Mouse (Mus musculus): ENCODE results near the gene Eps8. TPM values are rescaled to one million over a fixed set of nuclear protein-coding genes. Genes with fewer than 3 reads are reported as not detected.

Gene Eps8
- polyA plus RNA-seq, 1 experiment from 2014 or later: 33.4 TPM

GRCm38 (mm10) chr6:137608160-137608930 is 46.3 kb downstream of the Eps8 start:
- ATAC-seq (ENCODE audit: insufficient read depth, low FRiP score): no peak
- H3K9ac ChIP-seq (ENCODE audit: low read length): no peak overlapping the region

GRCm38 (mm10) chr6:137606541-137606940 is 48.1 kb downstream of the Eps8 start:
- Histone ChIP-seq H3K4me3 (replicated peaks; ENCODE audit: low read length) (no peak overlapping the region), H3K36me3 (ENCODE audit: control insufficient read depth, insufficient read depth, low read length) (no peaks in the 10 kb centered on the region), H3K27ac (ENCODE audit: low read length) (no peak overlapping the region), H3K27me3 (ENCODE audit: control insufficient read depth, insufficient read depth, low read length) (no peaks in the 10 kb centered on the region), H3K4me2 (ENCODE audit: low read depth, low read length) (no peak overlapping the region), H3K9ac (ENCODE audit: low read length) (no peak overlapping the region), H3K9me3 (replicated peaks; ENCODE audit: control insufficient read depth, low read length) (no peaks in the 10 kb centered on the region), H3K4me1 (ENCODE audit: control insufficient read depth, insufficient read depth, low read length) (no peaks in the 10 kb centered on the region)
- ATAC-seq (ENCODE audit: insufficient read depth, low FRiP score): no peak
- WGBS: 85% methylated on average over 7 of the region's 7 CpGs

More at GRCm38 (mm10) chr6:137608160-137608930, 46.3 kb downstream of the Eps8 start:
- 82% methylated on average over 17 of the region's 17 CpGs for WGBS
- no peaks in the 10 kb centered on the region for H3K9me3 ChIP-seq (replicated peaks; ENCODE audit: control insufficient read depth, low read length)
- no peak overlapping the region for H3K4me2 ChIP-seq (ENCODE audit: low read depth, low read length)
- H3K36me3 ChIP-seq (ENCODE audit: control insufficient read depth, insufficient read depth, low read length): no peaks in the 10 kb centered on the region
- no peak overlapping the region for H3K4me3 ChIP-seq (replicated peaks; ENCODE audit: low read length)
- no peaks in the 10 kb centered on the region for H3K4me1 ChIP-seq (ENCODE audit: control insufficient read depth, insufficient read depth, low read length)
- no peaks in the 10 kb centered on the region for H3K27me3 ChIP-seq (ENCODE audit: control insufficient read depth, insufficient read depth, low read length)
- no peak overlapping the region for H3K27ac ChIP-seq (ENCODE audit: low read length)

GRCm38 (mm10) chr6:137604417-137605248 is 50.0 kb downstream of the Eps8 start:
- Histone ChIP-seq H3K27ac (ENCODE audit: low read length) (no peak overlapping the region), H3K36me3 (ENCODE audit: control insufficient read depth, insufficient read depth, low read length) (no peaks in the 10 kb centered on the region)
- ATAC-seq (ENCODE audit: insufficient read depth, low FRiP score): no peak

GRCm38 (mm10) chr6:137598306-137598705 is 56.4 kb downstream of the Eps8 start:
- H3K27me3 ChIP-seq (ENCODE audit: control insufficient read depth, insufficient read depth, low read length): no peaks in the 10 kb centered on the region
- H3K36me3 ChIP-seq (ENCODE audit: control insufficient read depth, insufficient read depth, low read length): no peaks in the 10 kb centered on the region
- no peak overlapping the region for H3K27ac ChIP-seq (ENCODE audit: low read length)
- no peak for ATAC-seq (ENCODE audit: insufficient read depth, low FRiP score)
- H3K4me2 ChIP-seq (ENCODE audit: low read depth, low read length): no peak overlapping the region
- WGBS: 41% methylated on average over 7 of the region's 7 CpGs
- H3K4me1 ChIP-seq (ENCODE audit: control insufficient read depth, insufficient read depth, low read length): no peaks in the 10 kb centered on the region
- H3K9ac ChIP-seq (ENCODE audit: low read length): no peak overlapping the region
- no peak overlapping the region for H3K4me3 ChIP-seq (replicated peaks; ENCODE audit: low read length)
- H3K9me3 ChIP-seq (replicated peaks; ENCODE audit: control insufficient read depth, low read length): 0 out of 2 replicates have a peak, but pooled peaks cover 3% of the 10 kb centered on the region

More at GRCm38 (mm10) chr6:137604417-137605248, 50.0 kb downstream of the Eps8 start:
- Histone ChIP-seq H3K9me3 (replicated peaks; ENCODE audit: control insufficient read depth, low read length) (no peaks in the 10 kb centered on the region), H3K4me1 (ENCODE audit: control insufficient read depth, insufficient read depth, low read length) (no peaks in the 10 kb centered on the region), H3K4me2 (ENCODE audit: low read depth, low read length) (no peak overlapping the region), H3K4me3 (replicated peaks; ENCODE audit: low read length) (no peak overlapping the region), H3K9ac (ENCODE audit: low read length) (no peak overlapping the region), H3K27me3 (ENCODE audit: control insufficient read depth, insufficient read depth, low read length) (no peaks in the 10 kb centered on the region)
- 78% methylated on average over 4 of the region's 4 CpGs for WGBS

GRCm38 (mm10) chr6:137597442-137598058 is 57.1 kb downstream of the Eps8 start:
- H3K9ac ChIP-seq (ENCODE audit: low read length): no peak overlapping the region
- H3K4me3 ChIP-seq (replicated peaks; ENCODE audit: low read length): no peak overlapping the region
- WGBS: 89% methylated on average over 8 of the region's 8 CpGs
- H3K4me2 ChIP-seq (ENCODE audit: low read depth, low read length): no peak overlapping the region
- no peaks in the 10 kb centered on the region for H3K4me1 ChIP-seq (ENCODE audit: control insufficient read depth, insufficient read depth, low read length)
- H3K27me3 ChIP-seq (ENCODE audit: control insufficient read depth, insufficient read depth, low read length): no peaks in the 10 kb centered on the region
- H3K9me3 ChIP-seq (replicated peaks; ENCODE audit: control insufficient read depth, low read length): 0 out of 2 replicates have a peak, but pooled peaks cover 3% of the 10 kb centered on the region
- H3K36me3 ChIP-seq (ENCODE audit: control insufficient read depth, insufficient read depth, low read length): no peaks in the 10 kb centered on the region
- no peak for ATAC-seq (ENCODE audit: insufficient read depth, low FRiP score)
- H3K27ac ChIP-seq (ENCODE audit: low read length): no peak overlapping the region

- no peaks in the 10 kb centered on the region for H3K36me3 ChIP-seq (ENCODE audit: control insufficient read depth, insufficient read depth, low read length)
- no peaks in the 10 kb centered on the region for H3K27me3 ChIP-seq (ENCODE audit: control insufficient read depth, insufficient read depth, low read length)
- H3K9ac ChIP-seq (ENCODE audit: low read length): no peak overlapping the region
- 88% methylated on average over 10 of the region's 10 CpGs for WGBS
- ATAC-seq (ENCODE audit: insufficient read depth, low FRiP score): no peak
- no peak overlapping the region for H3K27ac ChIP-seq (ENCODE audit: low read length)
- no peaks in the 10 kb centered on the region for H3K4me1 ChIP-seq (ENCODE audit: control insufficient read depth, insufficient read depth, low read length)
- 0 out of 2 replicates have a peak, but pooled peaks cover 3% of the 10 kb centered on the region for H3K9me3 ChIP-seq (replicated peaks; ENCODE audit: control insufficient read depth, low read length)
- H3K4me3 ChIP-seq (replicated peaks; ENCODE audit: low read length): no peak overlapping the region
- no peak overlapping the region for H3K4me2 ChIP-seq (ENCODE audit: low read depth, low read length)
Observed at GRCm38 (mm10) chr6:137592582-137592981, 62.1 kb downstream of the Eps8 start.

GRCm38 (mm10) chr6:137589245-137589618 is 65.4 kb downstream of the Eps8 start:
- H3K36me3 ChIP-seq (ENCODE audit: control insufficient read depth, insufficient read depth, low read length): no peaks in the 10 kb centered on the region
- H3K9ac ChIP-seq (ENCODE audit: low read length): no peak overlapping the region
- no peaks in the 10 kb centered on the region for H3K9me3 ChIP-seq (replicated peaks; ENCODE audit: control insufficient read depth, low read length)
- 71% methylated on average over 3 of the region's 3 CpGs for WGBS
- no peak for ATAC-seq (ENCODE audit: insufficient read depth, low FRiP score)
- no peaks in the 10 kb centered on the region for H3K27me3 ChIP-seq (ENCODE audit: control insufficient read depth, insufficient read depth, low read length)
- no peak overlapping the region for H3K27ac ChIP-seq (ENCODE audit: low read length)
- H3K4me2 ChIP-seq (ENCODE audit: low read depth, low read length): no peak overlapping the region
- H3K4me1 ChIP-seq (ENCODE audit: control insufficient read depth, insufficient read depth, low read length): no peaks in the 10 kb centered on the region
- H3K4me3 ChIP-seq (replicated peaks; ENCODE audit: low read length): no peak overlapping the region

- Histone ChIP-seq H3K9ac (ENCODE audit: low read length) (no peak overlapping the region), H3K27ac (ENCODE audit: low read length) (no peak overlapping the region), H3K36me3 (ENCODE audit: control insufficient read depth, insufficient read depth, low read length) (no peaks in the 10 kb centered on the region), H3K4me1 (ENCODE audit: control insufficient read depth, insufficient read depth, low read length) (no peaks in the 10 kb centered on the region), H3K4me2 (ENCODE audit: low read depth, low read length) (no peak overlapping the region), H3K9me3 (replicated peaks; ENCODE audit: control insufficient read depth, low read length) (no peaks in the 10 kb centered on the region), H3K4me3 (replicated peaks; ENCODE audit: low read length) (no peak overlapping the region), H3K27me3 (ENCODE audit: control insufficient read depth, insufficient read depth, low read length) (no peaks in the 10 kb centered on the region)
- 78% methylated on average over 10 of the region's 10 CpGs for WGBS
- ATAC-seq (ENCODE audit: insufficient read depth, low FRiP score): no peak
Observed at GRCm38 (mm10) chr6:137588481-137589244, 66.0 kb downstream of the Eps8 start.

Measured in stomach, embryonic 16.5 days (tissue).